Mouse (Mus musculus): ENCODE data around the gene Taar8b. TPM values are rescaled to one million over a fixed set of nuclear protein-coding genes. Genes with fewer than 3 reads are reported as not detected.

Taar8b gene
- polyA plus RNA-seq (2012; rRNA removed) = 0.11 TPM in 1 of 2 replicates, not detected in the other

GRCm38 (mm10) chr10:24092194-24092593 is at the start of gene Taar8b:
Gene Taar8b, minus strand, starts transcription at chr10:24092294.
- no peak within 1 kb of the TSS for H3K4me3 ChIP-seq (ENCODE audit: low read depth, low read length)

GRCm38 (mm10) chr10:24138623-24139261 is 46.6 kb upstream of the Taar8b start:
- no peaks in the 10 kb centered on the region for H3K27me3 ChIP-seq (ENCODE audit: control insufficient read depth, insufficient read depth, low read length)
- TF ChIP-seq POLR2A (IDR thresholded peaks at IDR 0.05; ENCODE audit: low read depth, low read length) = no peak
- TF ChIP-seq CTCF (IDR thresholded peaks at IDR 0.05; ENCODE audit: extremely low read depth, insufficient read length, insufficient replicate concordance, low read depth, low read length) = no peak
- H3K36me3 ChIP-seq (ENCODE audit: control insufficient read depth, insufficient read depth, low read length) = no peaks in the 10 kb centered on the region
- no peak overlapping the region for H3K27ac ChIP-seq (ENCODE audit: insufficient read depth, low read depth, low read length)
- 44% methylated on average over 2 of the region's 2 CpGs for WGBS
- no peak overlapping the region for H3K4me3 ChIP-seq (ENCODE audit: low read depth, low read length)
- H3K4me1 ChIP-seq (ENCODE audit: control insufficient read depth, insufficient read depth, insufficient read length, low read length) = peaks cover 9% of the 10 kb centered on the region

More at GRCm38 (mm10) chr10:24092194-24092593, at the start of gene Taar8b:
- no peak within 1 kb of the TSS for H3K27ac ChIP-seq (ENCODE audit: insufficient read depth, low read depth, low read length)
- TF ChIP-seq POLR2A (IDR thresholded peaks at IDR 0.05; ENCODE audit: low read depth, low read length) = no peak
- no peak for TF ChIP-seq CTCF (IDR thresholded peaks at IDR 0.05; ENCODE audit: extremely low read depth, insufficient read length, insufficient replicate concordance, low read depth, low read length)
- H3K4me1 ChIP-seq (ENCODE audit: control insufficient read depth, insufficient read depth, insufficient read length, low read length) = peaks cover 2% of the 10 kb centered on the region; the same call in 1 of the 2 replicates
- no peaks in the 10 kb centered on the region for H3K36me3 ChIP-seq (ENCODE audit: control insufficient read depth, insufficient read depth, low read length)
- H3K27me3 ChIP-seq (ENCODE audit: control insufficient read depth, insufficient read depth, low read length) = no peaks in the 10 kb centered on the region
- WGBS = 63% methylated on average over 2 of the region's 2 CpGs

GRCm38 (mm10) chr10:24134071-24134645 is 42.1 kb upstream of the Taar8b start:
- 0 out of 2 replicates have a peak overlapping the region, but pooled peaks have one; percentile 8 for H3K27ac ChIP-seq (ENCODE audit: insufficient read depth, low read depth, low read length)
- WGBS = 32% methylated on average over 7 of the region's 7 CpGs
- H3K36me3 ChIP-seq (ENCODE audit: control insufficient read depth, insufficient read depth, low read length) = no peaks in the 10 kb centered on the region
- TF ChIP-seq CTCF (IDR thresholded peaks at IDR 0.05; ENCODE audit: extremely low read depth, insufficient read length, insufficient replicate concordance, low read depth, low read length) (no peak), POLR2A (IDR thresholded peaks at IDR 0.05; ENCODE audit: low read depth, low read length) (no peak)
- peaks cover 10% of the 10 kb centered on the region; the same call in 1 of the 2 replicates for H3K4me1 ChIP-seq (ENCODE audit: control insufficient read depth, insufficient read depth, insufficient read length, low read length)
- H3K4me3 ChIP-seq (ENCODE audit: low read depth, low read length) = no peak overlapping the region
- no peaks in the 10 kb centered on the region for H3K27me3 ChIP-seq (ENCODE audit: control insufficient read depth, insufficient read depth, low read length)

GRCm38 (mm10) chr10:24133132-24133531 is 41.0 kb upstream of the Taar8b start:
- Histone ChIP-seq H3K4me3 (ENCODE audit: low read depth, low read length) (no peak overlapping the region), H3K27ac (ENCODE audit: insufficient read depth, low read depth, low read length) (peak overlapping the region; percentile 35), H3K4me1 (ENCODE audit: control insufficient read depth, insufficient read depth, insufficient read length, low read length) (peaks cover 10% of the 10 kb centered on the region; the same call in 1 of the 2 replicates), H3K27me3 (ENCODE audit: control insufficient read depth, insufficient read depth, low read length) (no peaks in the 10 kb centered on the region), H3K36me3 (ENCODE audit: control insufficient read depth, insufficient read depth, low read length) (no peaks in the 10 kb centered on the region)
- TF ChIP-seq CTCF (IDR thresholded peaks at IDR 0.05; ENCODE audit: extremely low read depth, insufficient read length, insufficient replicate concordance, low read depth, low read length) (no peak), POLR2A (IDR thresholded peaks at IDR 0.05; ENCODE audit: low read depth, low read length) (no peak)
- 9% methylated on average over 2 of the region's 2 CpGs for WGBS

GRCm38 (mm10) chr10:24132273-24132672 is 40.2 kb upstream of the Taar8b start:
- WGBS = 18% methylated on average over 5 of the region's 5 CpGs
- Histone ChIP-seq H3K4me1 (ENCODE audit: control insufficient read depth, insufficient read depth, insufficient read length, low read length) (peaks cover 10% of the 10 kb centered on the region; the same call in 1 of the 2 replicates), H3K36me3 (ENCODE audit: control insufficient read depth, insufficient read depth, low read length) (no peaks in the 10 kb centered on the region), H3K27ac (ENCODE audit: insufficient read depth, low read depth, low read length) (peak overlapping the region; percentile 99), H3K27me3 (ENCODE audit: control insufficient read depth, insufficient read depth, low read length) (no peaks in the 10 kb centered on the region), H3K4me3 (ENCODE audit: low read depth, low read length) (no peak overlapping the region)
- TF ChIP-seq POLR2A (IDR thresholded peaks at IDR 0.05; ENCODE audit: low read depth, low read length) (peak; percentile 25; the same call in 1 of the 2 replicates), CTCF (IDR thresholded peaks at IDR 0.05; ENCODE audit: extremely low read depth, insufficient read length, insufficient replicate concordance, low read depth, low read length) (no peak)

GRCm38 (mm10) chr10:24131451-24132262 is 39.6 kb upstream of the Taar8b start:
- Histone ChIP-seq H3K4me3 (ENCODE audit: low read depth, low read length) (peak overlapping the region; percentile 33; the same call in 1 of the 2 replicates), H3K27me3 (ENCODE audit: control insufficient read depth, insufficient read depth, low read length) (no peaks in the 10 kb centered on the region), H3K27ac (ENCODE audit: insufficient read depth, low read depth, low read length) (peak overlapping the region; percentile 91), H3K4me1 (ENCODE audit: control insufficient read depth, insufficient read depth, insufficient read length, low read length) (peaks cover 10% of the 10 kb centered on the region; the same call in 1 of the 2 replicates), H3K36me3 (ENCODE audit: control insufficient read depth, insufficient read depth, low read length) (no peaks in the 10 kb centered on the region)
- WGBS = 6% methylated on average over 9 of the region's 9 CpGs
- no peak for TF ChIP-seq CTCF (IDR thresholded peaks at IDR 0.05; ENCODE audit: extremely low read depth, insufficient read length, insufficient replicate concordance, low read depth, low read length)
- no peak for TF ChIP-seq POLR2A (IDR thresholded peaks at IDR 0.05; ENCODE audit: low read depth, low read length)
